Mouse (Mus musculus) megakaryocyte progenitor cell, adult 5-6 weeks (primary cell): ENCODE data around the gene Isca1. TPM values are rescaled to one million over a fixed set of nuclear protein-coding genes. Genes with fewer than 3 reads are reported as not detected.

Experiments used
- total RNA-seq, 2 experiments: library from RNA; stranded (forward) in 1 of 2; stranded (reverse) in 1 of 2; fragments of 157-497, 149-512 nt in 1 of 2; fragments of 200-1000 nt in 1 of 2; gene quantifications; 2 replicates each; pipeline versions ENCODE4 v1.2.3 to v1.2.4; 2015 to 2017

Isca1 gene
- total RNA-seq, 2 experiments from 2014 or later, result 29.9 to 74.1 TPM

Other genes starting within 250 kb of the Isca1 start
- 44.3 and 45.6 TPM in 2 replicates for gene Agtpbp1, start 184.6 kb downstream of the Isca1 start, total RNA-seq (2015)
- 46.6 and 55.7 TPM in 2 replicates for gene Agtpbp1, start 184.6 kb downstream of the Isca1 start, total RNA-seq (2017)
- gene Naa35, start 184.6 kb downstream of the Isca1 start, total RNA-seq (2015), result 59.8 and 66.4 TPM in 2 replicates
- gene Naa35, start 184.6 kb downstream of the Isca1 start, total RNA-seq (2017), result 35.5 and 42.6 TPM in 2 replicates
- 11.8 and 14.3 TPM in 2 replicates for gene Golm1, start 94.0 kb downstream of the Isca1 start, total RNA-seq (2015)
- 18.5 and 26.2 TPM in 2 replicates for gene Golm1, start 94.0 kb downstream of the Isca1 start, total RNA-seq (2017)
- 0.05 TPM in 1 of 2 replicates, not detected in the other for gene 4921517D22Rik, start 75.7 kb downstream of the Isca1 start, total RNA-seq (2015)
- not detected in 2 replicates for gene 4921517D22Rik, start 75.7 kb downstream of the Isca1 start, total RNA-seq (2017)
- gene Spata31d1a, start 59.5 kb downstream of the Isca1 start, total RNA-seq (2015), result not detected in 2 replicates
- gene Spata31d1a, start 59.5 kb downstream of the Isca1 start, total RNA-seq (2017), result not detected in 2 replicates
- not detected in 2 replicates for gene Spata31d1b, start 57.5 kb downstream of the Isca1 start, total RNA-seq (2015)
- gene Spata31d1b, start 57.5 kb downstream of the Isca1 start, total RNA-seq (2017), result not detected in 2 replicates
- not detected in 2 replicates for gene Spata31d1d, start 38.1 kb downstream of the Isca1 start, total RNA-seq (2015)
- gene Spata31d1d, start 38.1 kb downstream of the Isca1 start, total RNA-seq (2017), result not detected in 2 replicates
- 0.10 TPM in 1 of 2 replicates, not detected in the other for gene 1700014D04Rik, start 23.1 kb downstream of the Isca1 start, total RNA-seq (2015)
- not detected in 2 replicates for gene 1700014D04Rik, start 23.1 kb downstream of the Isca1 start, total RNA-seq (2017)
- gene Gm49354, start 12.4 kb upstream of the Isca1 start, total RNA-seq (2015), result not detected in 2 replicates
- gene Gm49354, start 12.4 kb upstream of the Isca1 start, total RNA-seq (2017), result not detected in 2 replicates
- 55.9 and 65.0 TPM in 2 replicates for gene Tut7, start 53.3 kb upstream of the Isca1 start, total RNA-seq (2015)
- gene Tut7, start 53.3 kb upstream of the Isca1 start, total RNA-seq (2017), result 73.9 and 127 TPM in 2 replicates